Mouse (Mus musculus) frontal cortex, adult 2 months (tissue): Measurements from ENCODE around the gene Rasl11b. TPM values are rescaled to one million over a fixed set of nuclear protein-coding genes. Genes with fewer than 3 reads are reported as not detected.

Source experiments
- DNase-seq, 2 experiments: peaks; one replicate each; pipeline ENCODE4 v3.0.0; 2022; ENCODE audit warnings: low spot score in 1 of 2; ENCODE audit errors: extremely low spot score in 1 of 2
- polyA plus RNA-seq: library from polyadenylated mRNA; depleted of rRNA; stranded (reverse); fragments of >200 nt; gene quantifications from 2 replicates; pipeline ENCODE4 v1.2.3, GENCODE M21; 2012

Gene Rasl11b
- polyA plus RNA-seq, 1 experiment, result 191 TPM

GRCm38 (mm10) chr5:74184607-74185006, 10.5 kb upstream of the Rasl11b start:
- no peak for DNase-seq

GRCm38 (mm10) chr5:74188076-74188475, 7.0 kb upstream of the Rasl11b start:
- no peak for DNase-seq

DNA sequence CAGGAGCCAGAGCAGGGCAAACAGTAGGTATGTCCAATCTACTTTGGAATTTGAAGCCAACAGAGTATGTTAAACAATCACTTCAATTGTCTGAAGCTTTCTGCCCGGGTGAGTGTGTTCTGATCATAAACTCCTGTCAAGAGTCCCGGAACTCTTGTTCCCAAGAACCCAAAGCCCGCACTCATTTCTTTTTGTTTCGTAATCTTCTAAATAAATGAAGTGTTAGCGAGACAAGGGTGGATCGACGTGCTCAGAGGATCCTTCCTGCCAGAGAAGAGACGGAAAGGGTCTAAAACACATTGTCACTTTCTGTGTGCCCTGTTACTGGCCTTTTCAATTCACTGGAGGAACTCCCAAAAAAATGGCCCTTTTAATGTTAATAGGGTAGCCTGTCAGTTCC, 6.2 kb upstream of the Rasl11b start:
- DNase-seq, result no peak

DNA sequence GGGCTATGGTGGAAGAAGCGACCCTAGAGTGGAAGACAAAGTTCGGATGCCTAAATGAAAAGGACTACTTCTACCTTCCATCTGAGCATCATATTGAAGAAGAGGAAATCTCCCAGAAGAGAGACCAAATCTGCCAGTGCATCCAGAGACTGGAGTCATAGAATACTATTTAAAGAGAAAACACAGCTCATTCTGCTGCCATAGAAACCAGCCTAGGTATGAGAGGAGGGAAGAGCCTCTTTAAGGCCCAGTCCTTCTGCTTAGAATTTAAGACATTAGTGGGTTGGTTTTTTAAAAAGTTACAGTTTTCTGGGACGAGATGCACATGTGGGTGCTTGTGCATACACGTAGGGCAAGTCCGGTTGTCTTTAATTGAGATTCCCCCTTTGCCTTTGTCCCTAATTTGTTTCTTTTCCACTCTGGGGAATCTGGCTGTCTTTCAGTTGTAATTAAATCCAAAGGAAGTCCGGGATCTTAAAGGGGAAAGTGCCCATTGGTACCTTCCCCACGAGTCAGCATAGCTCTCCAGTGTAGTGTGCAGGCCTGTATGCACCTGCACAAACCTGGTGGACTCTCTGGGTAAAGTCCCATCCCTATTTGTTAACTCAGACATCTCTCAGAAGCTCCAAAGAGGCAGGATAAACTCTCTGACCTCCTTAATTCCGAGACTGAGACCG, 5.5 kb upstream of the Rasl11b start:
- no peak for DNase-seq

DNA sequence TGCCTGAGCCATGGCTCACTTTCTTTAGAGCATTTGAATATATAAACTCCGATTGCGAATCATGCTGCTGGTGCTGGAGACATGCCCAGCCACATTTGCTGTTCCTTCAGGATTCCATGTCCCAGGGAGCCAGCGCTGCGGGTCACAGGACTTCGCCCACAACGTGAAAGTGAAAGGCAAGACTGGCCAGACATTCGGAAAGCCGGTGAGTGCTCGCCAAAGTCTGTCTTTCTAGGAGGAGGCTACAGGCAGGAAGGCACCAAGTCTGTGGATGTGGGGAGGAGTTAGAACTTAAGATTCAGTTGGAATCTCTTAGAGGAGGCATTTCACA, 5.0 kb upstream of the Rasl11b start:
- DNase-seq, result no peak

- no peak for DNase-seq
Measured at GRCm38 (mm10) chr5:74190911-74191310, 4.2 kb upstream of the Rasl11b start.

GRCm38 (mm10) chr5:74193008-74193407, 2.1 kb upstream of the Rasl11b start:
- DNase-seq, result no peak

GRCm38 (mm10) chr5:74193626-74194025, 1.5 kb upstream of the Rasl11b start:
- no peak for DNase-seq

DNA sequence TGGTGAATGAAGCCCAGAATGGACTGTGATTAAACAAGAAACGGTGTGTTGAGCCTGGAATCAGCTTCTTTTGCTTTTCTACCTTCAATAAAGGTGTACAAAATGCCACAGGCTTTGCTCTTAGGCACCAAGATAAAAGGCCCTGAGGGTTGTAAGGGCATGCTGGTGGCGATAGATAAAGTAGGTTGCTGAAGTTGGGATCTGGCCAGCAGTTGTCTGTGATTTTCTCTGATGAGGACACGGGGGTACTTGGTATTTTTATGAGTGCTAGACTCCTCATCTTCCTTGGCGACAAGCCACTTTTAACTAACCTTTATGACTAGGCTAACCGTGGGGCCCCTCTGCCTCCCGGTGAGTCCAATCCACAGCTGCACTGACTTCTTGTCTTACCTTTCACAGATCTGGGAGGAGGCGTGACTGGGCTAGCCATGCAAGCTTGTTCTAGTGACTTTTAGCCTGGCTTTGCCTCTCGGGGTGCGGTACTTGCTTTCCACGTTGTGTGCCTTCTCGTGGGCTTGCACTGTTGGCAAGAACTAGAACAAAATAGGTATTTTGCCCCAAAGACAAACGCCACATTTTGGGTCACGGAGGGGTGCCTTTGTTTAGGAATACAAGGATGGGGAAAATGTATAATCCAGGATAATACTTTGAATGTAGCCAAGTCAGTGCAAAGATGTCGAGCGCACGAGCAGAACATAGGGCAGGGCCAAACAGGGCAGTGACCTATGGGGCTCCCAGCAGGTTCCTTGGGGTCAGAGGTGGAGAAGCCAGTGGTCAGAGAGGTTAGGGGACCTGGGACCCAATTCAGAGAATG, 852 bp upstream of the Rasl11b start:
- DNase-seq, result no peak

GRCm38 (mm10) chr5:74195614-74196306, 674 bp downstream of the Rasl11b start:
- DNase-seq, result no peak

- DNase-seq, result no peak
Measured at GRCm38 (mm10) chr5:74196307-74196618, 1.2 kb downstream of the Rasl11b start.

GRCm38 (mm10) chr5:74197541-74198330, 2.6 kb downstream of the Rasl11b start:
- no peak for DNase-seq

GRCm38 (mm10) chr5:74198446-74198845, 3.4 kb downstream of the Rasl11b start:
- DNase-seq, result no peak

DNA sequence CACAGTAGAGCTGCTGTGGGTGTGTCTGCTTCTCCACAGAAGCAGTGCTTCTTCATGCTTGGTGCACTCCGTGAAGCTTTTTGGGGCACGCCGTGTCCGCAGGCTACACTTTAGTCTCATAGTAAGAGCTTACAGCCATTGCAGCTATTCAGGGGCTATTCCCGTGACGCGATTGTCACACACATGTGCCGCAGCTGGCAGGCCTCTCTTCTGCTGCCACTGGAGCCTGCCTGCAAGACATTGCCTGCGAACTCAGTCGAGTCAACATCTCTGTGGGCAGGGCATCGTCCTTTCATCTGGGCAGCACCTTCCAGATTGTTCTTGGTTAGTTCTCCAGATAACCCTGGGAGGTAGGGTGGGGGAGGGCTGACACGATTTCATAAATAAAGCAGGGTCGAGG, 4.7 kb downstream of the Rasl11b start:
- no peak for DNase-seq

DNA sequence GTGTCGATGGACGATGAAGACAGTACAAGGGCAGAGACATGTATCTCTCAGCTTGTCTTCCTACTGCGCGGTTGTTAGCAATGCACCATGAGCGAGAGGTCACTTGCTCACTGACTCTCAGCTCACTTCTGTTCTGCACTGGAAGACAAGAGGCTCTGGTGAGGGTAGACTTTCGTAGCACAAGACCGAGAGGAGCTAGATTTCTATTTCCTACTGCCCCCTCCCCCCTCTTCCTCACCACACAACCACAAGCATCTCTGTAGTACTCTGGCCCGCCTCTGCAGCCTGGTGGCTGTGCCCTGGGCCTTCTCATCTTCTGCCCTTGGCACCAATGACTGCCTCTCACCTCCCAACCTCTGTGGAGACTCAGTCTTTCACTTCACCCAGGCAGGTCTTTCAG, 5.4 kb downstream of the Rasl11b start:
- no peak for DNase-seq

- DNase-seq, result no peak
Measured at GRCm38 (mm10) chr5:74201570-74202357, 6.7 kb downstream of the Rasl11b start.

GRCm38 (mm10) chr5:74202515-74202914, 7.4 kb downstream of the Rasl11b start:
- DNase-seq, result no peak

DNA sequence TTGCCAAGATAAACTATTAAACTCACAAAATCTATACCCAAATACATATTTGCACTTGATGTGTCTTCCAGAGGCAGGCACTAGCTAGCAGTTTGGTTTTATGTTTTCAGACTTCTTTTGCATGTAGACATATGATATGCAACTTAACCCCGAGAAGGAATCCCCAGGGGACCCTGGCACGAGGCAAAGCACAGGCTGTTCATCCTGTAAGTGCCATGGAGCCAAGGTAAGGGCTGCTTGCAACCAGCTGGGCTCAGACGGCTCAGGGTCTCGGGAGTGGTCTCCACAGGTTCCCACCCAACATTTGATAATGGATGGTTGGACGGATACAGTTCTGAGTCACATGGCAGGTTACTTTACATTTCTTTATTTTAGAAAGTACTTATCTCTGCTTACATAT, 9.4 kb downstream of the Rasl11b start:
- DNase-seq, result no peak

GRCm38 (mm10) chr5:74205509-74205908, 10.4 kb downstream of the Rasl11b start:
- DNase-seq, result no peak

- DNase-seq, result no peak
Measured at GRCm38 (mm10) chr5:74206038-74206437, 11.0 kb downstream of the Rasl11b start.
